Comparison of ENCODE assay signal across 8 mouse cellular contexts in genomic region chr17:64331291-64331897, GRCm38 (mm10). TPM values are rescaled to one million over a fixed set of nuclear protein-coding genes. Genes with fewer than 3 reads are reported as not detected.
DNase-seq lines count a peak whose midpoint lies in the region; ATAC-seq and TF ChIP-seq lines count a peak whose summit lies in the region.

No protein-coding gene starts in this region.

- peak overlapping the region; percentile 98 for H3K27ac ChIP-seq in heart, embryonic 11.5 days (ENCODE audit: low read depth, low read length)
- peak overlapping the region; percentile 99 for H3K27ac ChIP-seq in hindbrain, postnatal 0 days
- peak overlapping the region; percentile 98 for H3K27ac ChIP-seq in midbrain, embryonic 12.5 days (replicated peaks)

- H3K4me1 ChIP-seq in heart, embryonic 11.5 days (ENCODE audit: control insufficient read depth, insufficient read depth, low read length): no peaks in the 10 kb centered on the region
- H3K4me1 ChIP-seq in hindbrain, postnatal 0 days (ENCODE audit: insufficient read depth, low read length): no peaks in the 10 kb centered on the region
- H3K4me1 ChIP-seq in midbrain, embryonic 12.5 days: peaks cover 13% of the 10 kb centered on the region

- intact Hi-C loops in heart, postnatal 36 days (cut with DNase I): loop anchor here (2.0 to 10.0 kb wide), 4 partner anchors 199 to 1553 kb away; partner anchors contain the start of genes A930002H24Rik, Fer, Man2a1 and Ralbp1

- ATAC-seq in heart, embryonic 11.5 days (replicated peaks; ENCODE audit: insufficient number of reproducible peaks, low FRiP score, low TSS enrichment): peak; percentile 43
- ATAC-seq in hindbrain, postnatal 0 days: peak; percentile 57; the same call in 1 of the 2 replicates
- ATAC-seq in midbrain, embryonic 12.5 days (ENCODE audit: low FRiP score, low read depth): peak; percentile 57

- H3K9me3 ChIP-seq in heart, embryonic 11.5 days (replicated peaks; ENCODE audit: control insufficient read depth, low read length): no peaks in the 10 kb centered on the region
- H3K9me3 ChIP-seq in hindbrain, postnatal 0 days (ENCODE audit: low read length): no peaks in the 10 kb centered on the region
- no peaks in the 10 kb centered on the region for H3K9me3 ChIP-seq in midbrain, embryonic 12.5 days

- no peaks in the 10 kb centered on the region for H3K27me3 ChIP-seq in heart, embryonic 11.5 days (ENCODE audit: control insufficient read depth, insufficient read depth, low read length)
- H3K27me3 ChIP-seq in hindbrain, postnatal 0 days (ENCODE audit: insufficient read depth, low read length): no peaks in the 10 kb centered on the region
- H3K27me3 ChIP-seq in midbrain, embryonic 12.5 days: no peaks in the 10 kb centered on the region

- WGBS in heart, embryonic 11.5 days (ENCODE audit: insufficient replicate concordance): 1% methylated on average over 54 of the region's 62 CpGs
- WGBS in hindbrain, postnatal 0 days: 1% methylated on average over 44 of the region's 62 CpGs
- under 1% methylated on average over 36 of the region's 62 CpGs for WGBS in midbrain, embryonic 12.5 days

- TF ChIP-seq CTCF in hindbrain, postnatal 0 days (IDR thresholded peaks at IDR 0.05; ENCODE audit: low read depth): no peak

- H3K4me2 ChIP-seq in heart, embryonic 11.5 days: peak overlapping the region; percentile 40
- H3K4me2 ChIP-seq in hindbrain, postnatal 0 days (ENCODE audit: low read depth, low read length): peak overlapping the region; percentile 60
- peak overlapping the region; percentile 62 for H3K4me2 ChIP-seq in midbrain, embryonic 12.5 days (replicated peaks)

- H3K9ac ChIP-seq in heart, embryonic 11.5 days (ENCODE audit: low read depth, low read length): peak overlapping the region; percentile 95
- peak overlapping the region; percentile 98 for H3K9ac ChIP-seq in hindbrain, postnatal 0 days (replicated peaks; ENCODE audit: low read length)
- H3K9ac ChIP-seq in midbrain, embryonic 12.5 days (replicated peaks): peak overlapping the region; percentile 97

- H3K36me3 ChIP-seq in heart, embryonic 11.5 days (ENCODE audit: control insufficient read depth, insufficient read depth, low read length): no peaks in the 10 kb centered on the region
- no peaks in the 10 kb centered on the region for H3K36me3 ChIP-seq in hindbrain, postnatal 0 days (ENCODE audit: insufficient read depth, low read length)
- H3K36me3 ChIP-seq in midbrain, embryonic 12.5 days: no peaks in the 10 kb centered on the region; the same call in 1 of the 2 replicates

- no peak for DNase-seq in heart, postnatal 36 days
- DNase-seq in 3T3-L1 (ENCODE audit: low read depth, low spot score): peak; percentile 34
- peak; percentile 21 for DNase-seq in c-Kit-positive CD71-positive TER-119-positive erythroid progenitor cells, embryonic 14.5 days (ENCODE audit: low spot score)
- peak; percentile 59 for DNase-seq in hindbrain, postnatal 0 days (ENCODE audit: low spot score)
- DNase-seq in retina, embryonic 14.5 days (ENCODE audit: low spot score): no peak
- no peak for DNase-seq in gastrocnemius, postnatal 4 days (ENCODE audit: low spot score in 2 of 2)

- H3K4me3 ChIP-seq in heart, embryonic 11.5 days (ENCODE audit: low read depth, low read length): peak overlapping the region; percentile 88
- peak overlapping the region; percentile 100 for H3K4me3 ChIP-seq in hindbrain, postnatal 0 days (ENCODE audit: low read length)
- H3K4me3 ChIP-seq in midbrain, embryonic 12.5 days: peak overlapping the region; percentile 98

RNA-seq across cellular contexts. Expression of gene Pja2, which starts 0.3 kb away (rescaled TPM):
- polyA plus RNA-seq in heart, embryonic 11.5 days (2014; fragmentation: Nextera tagmentation; extraction: Ambion mirVana): 69.2 and 92.2 TPM in 2 replicates
- total RNA-seq in heart, postnatal 36 days (2021): 100 to 1,000 TPM; 106 to 107 TPM
- 160 and 163 TPM in 2 replicates for total RNA-seq in hindbrain, postnatal 0 days (2014; rRNA removed)
- polyA plus RNA-seq in hindbrain, postnatal 0 days (2015; fragmentation: Nextera tagmentation; extraction: Ambion mirVana): 196 and 204 TPM in 2 replicates
- polyA plus RNA-seq in midbrain, embryonic 12.5 days (2016; fragmentation: Nextera tagmentation; extraction: Ambion mirVana): 88.4 and 99.8 TPM in 2 replicates
- 100 to 1,000 TPM; 222 to 236 TPM for total RNA-seq in gastrocnemius, postnatal 4 days (2021)

Comparison
In these comparisons a context has a peak if more than half of its experiments do, and no peak if none do; other contexts are left out.
1. DNase-seq: peak in 3T3-L1 (single experiment), c-Kit-positive CD71-positive TER-119-positive erythroid progenitor cells, embryonic 14.5 days (single experiment) and hindbrain, postnatal 0 days (single experiment); none in heart, postnatal 36 days (0 of 2), retina, embryonic 14.5 days (single experiment) and gastrocnemius, postnatal 4 days (0 of 2).
2. Peak in every context shown above with its lines, with median percentiles within 50 percentile points of each other: ATAC-seq, H3K27ac ChIP-seq, H3K4me2 ChIP-seq, H3K4me3 ChIP-seq and H3K9ac ChIP-seq.